Mouse (Mus musculus) cerebellum, adult 9-11 months (tissue): ENCODE data around the gene Mcm7.

ENCODE experiments used
- DNase-seq: peaks from one replicate; pipeline ENCODE4 v3.0.0; 2022

Mcm7 gene

GRCm38 (mm10) chr5:138154390-138154789 is 17.8 kb downstream of the Mcm7 start:
- DNase-seq: no peak

GRCm38 (mm10) chr5:138138585-138138984 is 33.6 kb downstream of the Mcm7 start:
- no peak for DNase-seq

- no peak for DNase-seq
These were observed 34.2 kb downstream of the Mcm7 start for GRCm38 (mm10) chr5:138137935-138138549.

GRCm38 (mm10) chr5:138137257-138137656 is 35.0 kb downstream of the Mcm7 start:
- DNase-seq: no peak

- DNase-seq: no peak
These were observed 39.7 kb downstream of the Mcm7 start for GRCm38 (mm10) chr5:138132425-138133064.

- DNase-seq: no peak
These were observed 54.2 kb downstream of the Mcm7 start for GRCm38 (mm10) chr5:138118041-138118440.

GRCm38 (mm10) chr5:138117199-138118015 is 54.8 kb downstream of the Mcm7 start:
- no peak for DNase-seq

GRCm38 (mm10) chr5:138116255-138117198 is 55.7 kb downstream of the Mcm7 start, which contains the start of gene Zscan21:
Gene Zscan21, plus strand, starts transcription at chr5:138116903.
- DNase-seq: peak; percentile 88
